Mouse (Mus musculus) lung, adult 2 months (tissue): ENCODE results near the gene Med13. TPM values are rescaled to one million over a fixed set of nuclear protein-coding genes. Genes with fewer than 3 reads are reported as not detected.
"Not testable (repeated sequence)": the region's sequence is repeated elsewhere in the genome, so short reads cannot be mapped to it uniquely, and the experiment has no call there.

Experiments used
- DNase-seq: peaks from one replicate; pipeline ENCODE4 v3.0.0; 2022
- H3K4me1 ChIP-seq: fragments of 200-500 bp; 2 replicates; pipeline ENCODE4 v1.6.1; 2011; ENCODE audit warnings: low read length; ENCODE audit not compliant: control insufficient read depth, insufficient read depth
- H3K4me3 ChIP-seq: fragments of 200-500 bp; replicated peaks from 2 replicates; pipeline ENCODE3; 2011; ENCODE audit warnings: low read depth, mild to moderate bottlenecking, control low read depth, low read length; ENCODE audit errors: extremely low read depth
- CTCF ChIP-seq: fragments of 200-500 bp; IDR thresholded peaks from 2 replicates; pipeline ENCODE4 v1.5.1; 2011; ENCODE audit warnings: mild to moderate bottlenecking, low read length, control low read depth; ENCODE audit not compliant: insufficient read depth
- POLR2A ChIP-seq: fragments of 200-500 bp; IDR thresholded peaks from 2 replicates; pipeline ENCODE4 v1.6.1; 2011; ENCODE audit warnings: low read depth, mild to moderate bottlenecking, control low read depth, low read length, borderline replicate concordance; ENCODE audit errors: extremely low read depth
- WGBS: fragments of 180-500 bp; shearing (Covaris S2); methylation state at CpG from one replicate; pipeline ENCODE4 v1.1.7; 2018; 5-methylcytosine and 5-hydroxymethylcytosine counted together
- polyA plus RNA-seq: library from polyadenylated mRNA; depleted of rRNA; stranded (reverse); fragments of >200 nt; gene quantifications from 2 replicates; pipeline ENCODE4 v1.2.3, GENCODE M21; 2012

Gene Med13
- polyA plus RNA-seq, 1 experiment, result 22.8 TPM

- under 1% methylated on average over 45 of the region's 45 CpGs for WGBS
- Histone ChIP-seq H3K4me1 (peaks cover 9% of the 10 kb centered on the region), H3K4me3 (peak overlapping the region; percentile 99)
- peak; percentile 99 for DNase-seq
- TF ChIP-seq CTCF (peak; percentile 72), POLR2A (peak; percentile 80; the same call in 1 of the 2 replicates)
Observed at GRCm38 (mm10) chr11:86357984-86358528, 654 bp upstream of the Med13 start.

- DNase-seq, result no peak
- WGBS, result under 1% methylated on average over 13 of the region's 13 CpGs
- H3K4me1 ChIP-seq, result peaks cover 12% of the 10 kb centered on the region
- H3K4me3 ChIP-seq, result peak overlapping the region; percentile 76
- TF ChIP-seq POLR2A, result no peak
- TF ChIP-seq CTCF, result no peak
Observed at GRCm38 (mm10) chr11:86356007-86356853, 1.2 kb downstream of the Med13 start.

- 60% methylated on average over 3 of the region's 3 CpGs for WGBS
- no peak for TF ChIP-seq CTCF
- no peak for TF ChIP-seq POLR2A
- no peak overlapping the region for H3K4me3 ChIP-seq
- DNase-seq, result no peak
- peaks cover 12% of the 10 kb centered on the region for H3K4me1 ChIP-seq
Observed at GRCm38 (mm10) chr11:86353586-86353985, 3.8 kb downstream of the Med13 start.

GRCm38 (mm10) chr11:86351766-86352315, 5.6 kb downstream of the Med13 start:
- Histone ChIP-seq H3K4me1 (peaks cover 15% of the 10 kb centered on the region), H3K4me3 (no peak overlapping the region)
- no peak for DNase-seq
- WGBS, result 67% methylated on average over 3 of the region's 3 CpGs
- TF ChIP-seq POLR2A (no peak), CTCF (no peak)

GRCm38 (mm10) chr11:86350636-86351138, 6.7 kb downstream of the Med13 start:
- 47% methylated on average over 1 of the region's 1 CpGs for WGBS
- no peak overlapping the region for H3K4me3 ChIP-seq
- H3K4me1 ChIP-seq, result peaks cover 10% of the 10 kb centered on the region
- no peak for DNase-seq
- TF ChIP-seq POLR2A, result no peak
- TF ChIP-seq CTCF, result no peak

GRCm38 (mm10) chr11:86349325-86349724, 8.1 kb downstream of the Med13 start:
- TF ChIP-seq CTCF, result no peak
- no peak for TF ChIP-seq POLR2A
- peaks cover 9% of the 10 kb centered on the region for H3K4me1 ChIP-seq
- no peak for DNase-seq
- WGBS, result 30% methylated on average over 2 of the region's 2 CpGs
- H3K4me3 ChIP-seq, result no peak overlapping the region

GRCm38 (mm10) chr11:86348872-86349271, 8.5 kb downstream of the Med13 start:
- DNase-seq, result no peak
- H3K4me3 ChIP-seq, result no peak overlapping the region
- H3K4me1 ChIP-seq, result peaks cover 9% of the 10 kb centered on the region
- TF ChIP-seq CTCF (no peak), POLR2A (no peak)

- 57% methylated on average over 5 of the region's 5 CpGs for WGBS
- Histone ChIP-seq H3K4me1 (peaks cover 6% of the 10 kb centered on the region), H3K4me3 (no peak overlapping the region)
- no peak for TF ChIP-seq CTCF
- TF ChIP-seq POLR2A, result no peak
- no peak for DNase-seq
Observed at GRCm38 (mm10) chr11:86347387-86348122, 9.8 kb downstream of the Med13 start.

- WGBS, result 54% methylated on average over 3 of the region's 3 CpGs
- TF ChIP-seq CTCF (no peak), POLR2A (no peak)
Observed at GRCm38 (mm10) chr11:86346525-86346924, 10.9 kb downstream of the Med13 start.

GRCm38 (mm10) chr11:86344940-86345339, 12.5 kb downstream of the Med13 start:
- H3K4me1 ChIP-seq, H3K4me3 ChIP-seq, DNase-seq: not testable (repeated sequence)
- 81% methylated on average over 1 of the region's 1 CpGs for WGBS

More at GRCm38 (mm10) chr11:86346525-86346924, 10.9 kb downstream of the Med13 start:
- peaks cover 3% of the 10 kb centered on the region; the same call in 1 of the 2 replicates for H3K4me1 ChIP-seq
- H3K4me3 ChIP-seq, result no peak overlapping the region
- no peak for DNase-seq
